Mouse (Mus musculus) small intestine, adult 2 months (tissue): ENCODE data around the gene Atpaf2.

Experiments
- CTCF ChIP-seq: fragments of 200-500 bp; IDR thresholded peaks from 2 replicates; pipeline ENCODE4 v1.5.1; 2012; ENCODE audit warnings: low read depth, mild to moderate bottlenecking, control low read depth, inconsistent platforms, low read length, moderate library complexity, mixed read lengths; ENCODE audit not compliant: insufficient replicate concordance, insufficient read length; ENCODE audit errors: extremely low read depth
- POLR2A ChIP-seq: fragments of 200-500 bp; IDR thresholded peaks from 2 replicates; pipeline ENCODE4 v1.6.1; 2012; ENCODE audit warnings: low read depth, mild to moderate bottlenecking, control low read depth, inconsistent platforms, low read length, moderate library complexity

- TF ChIP-seq POLR2A = no peak
- TF ChIP-seq CTCF = no peak
These were observed 48.8 kb downstream of the Atpaf2 start for GRCm38 (mm10) chr11:60369448-60369847.
